Mouse (Mus musculus) brain, embryonic 14.5 days (tissue): Measurements from ENCODE around the gene Acbd5.

Experiments
- CTCF ChIP-seq: fragments of 200-500 bp; IDR thresholded peaks from 2 replicates; pipeline ENCODE4 v1.5.1; 2012; ENCODE audit warnings: inconsistent platforms, mild to moderate bottlenecking, moderate library complexity, borderline replicate concordance; ENCODE audit not compliant: insufficient read depth, insufficient read length; ENCODE audit errors: extremely low read depth
- POLR2A ChIP-seq: fragments of 200-500 bp; IDR thresholded peaks from 2 replicates; pipeline ENCODE4 v1.6.1; 2012; ENCODE audit warnings: mild to moderate bottlenecking, inconsistent platforms, borderline replicate concordance; ENCODE audit not compliant: poor library complexity, insufficient read depth, insufficient read length, severe bottlenecking; ENCODE audit errors: extremely low read depth

DNA sequence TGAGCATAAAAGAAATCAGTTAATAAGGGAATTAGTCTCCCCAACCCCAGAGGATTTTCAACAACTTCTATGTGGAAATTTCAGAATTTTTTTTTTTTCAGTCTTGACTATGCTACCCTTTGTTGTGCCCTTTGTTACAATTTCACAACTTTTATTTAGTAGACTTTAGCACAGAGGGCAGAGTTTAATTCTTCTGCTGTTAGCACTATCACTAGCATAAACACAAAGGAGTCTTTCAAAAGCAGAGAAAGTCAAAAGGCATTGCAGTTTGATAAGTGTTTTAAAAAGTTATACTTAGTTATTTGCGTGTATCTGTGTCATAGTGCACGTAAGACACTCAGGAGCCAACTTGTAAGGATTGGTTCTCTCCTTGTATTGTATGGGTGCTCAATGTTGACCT is 10.6 kb downstream of the Acbd5 start:
- TF ChIP-seq POLR2A, result no peak
- no peak for TF ChIP-seq CTCF
